ENCODE assay signal across 8 mouse cellular contexts in genomic region chr9:48736361-48737209, GRCm38 (mm10).
A peak's percentile ranks its signal among the peaks of the same experiment; 100 is the strongest.
DNase-seq lines count a peak whose midpoint lies in the region; ATAC-seq and TF ChIP-seq lines count a peak whose summit lies in the region.

No protein-coding gene starts in this region.

- TF ChIP-seq EP300 in stomach, postnatal 0 days (optimal IDR thresholded peaks at IDR 0.05) = peak; percentile 31

- no peak overlapping the region for H3K9ac ChIP-seq in embryonic facial prominence, embryonic 13.5 days
- H3K9ac ChIP-seq in limb, embryonic 14.5 days (ENCODE audit: low read depth, low read length, severe bottlenecking) = no peak overlapping the region
- H3K9ac ChIP-seq in stomach, postnatal 0 days (ENCODE audit: low read length) = peak overlapping the region; percentile 41

- WGBS in embryonic facial prominence, embryonic 13.5 days = 40% methylated on average over 10 of the region's 10 CpGs
- 33% methylated on average over 10 of the region's 10 CpGs for WGBS in limb, embryonic 14.5 days
- WGBS in stomach, postnatal 0 days = 34% methylated on average over 10 of the region's 10 CpGs

- no peak for ATAC-seq in embryonic facial prominence, embryonic 13.5 days (ENCODE audit: insufficient number of reproducible peaks, insufficient read depth, low FRiP score, low TSS enrichment, low read depth)
- ATAC-seq in limb, embryonic 14.5 days (ENCODE audit: low FRiP score, low read depth) = no peak
- ATAC-seq in stomach, postnatal 0 days (ENCODE audit: low FRiP score, low TSS enrichment) = peak; percentile 30; the same call in 1 of the 2 replicates
- no peak for ATAC-seq in megakaryocyte progenitor cell, adult 5-6 weeks (replicated peaks; ENCODE audit: poor library complexity)

- no peak for TF ChIP-seq CTCF in stomach, postnatal 0 days (IDR thresholded peaks at IDR 0.05; ENCODE audit: low read depth)

- H3K27ac ChIP-seq in embryonic facial prominence, embryonic 13.5 days = peak overlapping the region; percentile 71
- H3K27ac ChIP-seq in limb, embryonic 14.5 days (replicated peaks; ENCODE audit: low read depth, low read length) = no peak overlapping the region
- H3K27ac ChIP-seq in stomach, postnatal 0 days (replicated peaks) = peak overlapping the region; percentile 92

- TF ChIP-seq POLR2A in limb, embryonic 14.5 days (IDR thresholded peaks at IDR 0.05; ENCODE audit: borderline replicate concordance, extremely low read depth, insufficient read depth, insufficient read length) = no peak

- intact Hi-C loops in heart, postnatal 36 days (cut with DNase I) = loop anchor here (1.0 to 2.0 kb wide), 5 partner anchors 13 to 100 kb away; partner anchors contain the start of gene Zbtb16

- H3K4me3 ChIP-seq in embryonic facial prominence, embryonic 13.5 days = no peak overlapping the region
- H3K4me3 ChIP-seq in limb, embryonic 14.5 days (replicated peaks; ENCODE audit: low read length) = 0 out of 2 replicates have a peak overlapping the region, but pooled peaks have one; percentile 9
- no peak overlapping the region for H3K4me3 ChIP-seq in stomach, postnatal 0 days (ENCODE audit: low read depth, low read length)

- H3K4me2 ChIP-seq in embryonic facial prominence, embryonic 13.5 days = peak overlapping the region; percentile 48
- peak overlapping the region; percentile 32; the same call in 1 of the 2 replicates for H3K4me2 ChIP-seq in limb, embryonic 14.5 days (replicated peaks; ENCODE audit: low read depth, low read length, severe bottlenecking)
- H3K4me2 ChIP-seq in stomach, postnatal 0 days (replicated peaks; ENCODE audit: low read depth) = peak overlapping the region; percentile 44

- peaks cover 81% of the 10 kb centered on the region for H3K4me1 ChIP-seq in embryonic facial prominence, embryonic 13.5 days
- peaks cover 57% of the 10 kb centered on the region for H3K4me1 ChIP-seq in limb, embryonic 14.5 days (ENCODE audit: control insufficient read depth, insufficient read depth, low read length)
- H3K4me1 ChIP-seq in stomach, postnatal 0 days (replicated peaks; ENCODE audit: control insufficient read depth, insufficient read depth) = peaks cover 16% of the 10 kb centered on the region; the same call in 1 of the 2 replicates

- DNase-seq in kidney, adult 18-20 months = peak; percentile 50
- no peak for DNase-seq in kidney, postnatal 4 days
- DNase-seq in heart, postnatal 36 days = peak; percentile 42 to 55
- DNase-seq in limb, embryonic 14.5 days (ENCODE audit: low spot score) = no peak
- no peak for DNase-seq in stomach, postnatal 0 days (ENCODE audit: low spot score)
- no peak for DNase-seq in adrenal gland, adult 18-20 months (ENCODE audit: low spot score in 2 of 2)

- no peaks in the 10 kb centered on the region for H3K9me3 ChIP-seq in embryonic facial prominence, embryonic 13.5 days
- H3K9me3 ChIP-seq in limb, embryonic 14.5 days (ENCODE audit: control insufficient read depth, low read length) = no peaks in the 10 kb centered on the region
- H3K9me3 ChIP-seq in stomach, postnatal 0 days (ENCODE audit: control insufficient read depth, low read length) = no peaks in the 10 kb centered on the region

- peaks cover 46% of the 10 kb centered on the region for H3K27me3 ChIP-seq in embryonic facial prominence, embryonic 13.5 days
- H3K27me3 ChIP-seq in limb, embryonic 14.5 days (ENCODE audit: control insufficient read depth, insufficient read depth, low read length) = peaks cover 16% of the 10 kb centered on the region; the same call in 1 of the 2 replicates
- no peaks in the 10 kb centered on the region for H3K27me3 ChIP-seq in stomach, postnatal 0 days (ENCODE audit: control insufficient read depth, insufficient read depth, low read length)

- no peaks in the 10 kb centered on the region for H3K36me3 ChIP-seq in embryonic facial prominence, embryonic 13.5 days
- H3K36me3 ChIP-seq in limb, embryonic 14.5 days (ENCODE audit: control insufficient read depth, insufficient read depth, low read length) = no peaks in the 10 kb centered on the region
- no peaks in the 10 kb centered on the region for H3K36me3 ChIP-seq in stomach, postnatal 0 days (ENCODE audit: control insufficient read depth, insufficient read depth, low read length)

Comparison
In these comparisons a context has a peak if more than half of its experiments do, and no peak if none do; other contexts are left out.
1. DNase-seq: peak in kidney, adult 18-20 months (single experiment) and heart, postnatal 36 days (2 of 2); none in kidney, postnatal 4 days (0 of 2), limb, embryonic 14.5 days (single experiment), stomach, postnatal 0 days (single experiment) and adrenal gland, adult 18-20 months (0 of 2).
2. Peak in every context shown above with its lines, with median percentiles within 50 percentile points of each other: H3K4me2 ChIP-seq.